ENCODE assay signal across 15 mouse cellular contexts in genomic region chr1:152065527-152065926, GRCm38 (mm10).
"Had no signal": no experiment of that assay in that cellular context is flagged by ENCODE, and none has a peak within 500 bp of the region (broad histone marks: within the 10 kb centered on the region; RNA-seq: fewer than 3 reads in every experiment).

No protein-coding gene starts in this region.

- H3K4me1 ChIP-seq: stomach, embryonic 15.5 days had no signal

- H3K27ac ChIP-seq: lung, embryonic 15.5 days; macrophage; midbrain, embryonic 13.5 days; midbrain, embryonic 15.5 days; neural tube, embryonic 12.5 days; stomach, embryonic 15.5 days; stomach, postnatal 0 days had no signal

- H3K4me3 ChIP-seq: lung, embryonic 15.5 days; megakaryocyte, embryonic 14.5 days; midbrain, embryonic 13.5 days; midbrain, embryonic 15.5 days; neural tube, embryonic 12.5 days; stomach, embryonic 15.5 days had no signal

- DNase-seq: lung, adult 2 months; lung, postnatal 14 days; lung, postnatal 36 days; right cerebral cortex, postnatal 14 days; thymus, adult 2 months; thymus, postnatal 25 days; thymus, postnatal 4 days had no signal

- H3K27me3 ChIP-seq: lung, embryonic 15.5 days; megakaryocyte, embryonic 14.5 days; midbrain, embryonic 13.5 days; midbrain, embryonic 15.5 days; neural tube, embryonic 12.5 days; stomach, embryonic 15.5 days had no signal
